Mouse (Mus musculus): ENCODE results near the gene Mxi1. TPM values are rescaled to one million over a fixed set of nuclear protein-coding genes. Genes with fewer than 3 reads are reported as not detected.
"Not testable (repeated sequence)": the region's sequence is repeated elsewhere in the genome, so short reads cannot be mapped to it uniquely, and the experiment has no call there.

The Mxi1 gene
- total RNA-seq, 2 experiments from 2014 or later = 26.1 to 27.1 TPM

DNA sequence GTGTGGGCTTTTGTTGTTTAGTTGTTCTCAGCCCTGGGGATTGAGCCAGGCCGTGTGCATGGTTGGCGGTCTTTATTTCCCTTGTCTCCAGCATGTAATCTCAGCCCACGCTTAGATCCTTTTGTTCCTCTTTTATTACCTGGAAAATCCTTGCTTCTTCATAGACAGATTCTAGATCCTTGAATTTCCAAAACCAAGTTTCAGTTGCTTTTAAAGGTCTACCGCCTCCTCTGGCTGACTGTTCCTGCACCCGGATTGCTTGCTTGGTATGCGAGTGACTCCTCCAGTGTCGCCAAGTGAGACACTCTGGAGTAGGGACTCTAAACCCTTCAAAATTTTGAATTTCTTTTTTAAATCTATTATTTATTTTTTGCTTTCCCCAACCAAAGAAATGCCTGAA is 56.6 kb downstream of the Mxi1 start:
- no peak for DNase-seq

DNA sequence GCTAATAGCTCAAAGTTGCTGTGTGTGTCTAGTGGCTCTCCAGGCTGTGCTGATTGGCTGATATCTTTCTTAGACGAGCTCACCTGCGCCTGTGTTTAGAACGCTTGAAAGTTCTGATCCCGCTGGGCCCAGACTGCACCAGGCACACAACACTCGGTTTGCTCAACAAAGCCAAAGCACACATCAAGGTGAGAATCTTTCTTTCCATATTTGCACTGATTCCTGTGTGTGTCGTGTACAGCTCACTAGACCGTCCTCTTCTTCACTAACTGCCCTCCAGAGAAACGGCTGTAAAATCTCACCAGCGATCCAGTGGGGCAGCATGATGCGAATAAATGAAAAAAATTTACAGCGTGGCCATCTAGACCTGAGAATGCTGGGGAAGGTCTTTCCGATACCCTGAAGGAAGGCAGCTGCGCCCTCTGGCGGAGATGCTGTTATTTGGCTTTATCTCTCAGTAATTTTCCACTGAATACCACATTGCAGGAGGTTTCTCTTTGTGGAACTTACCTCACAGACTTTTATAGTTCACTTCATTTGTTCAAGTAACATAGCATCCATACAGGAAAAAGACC is 59.2 kb downstream of the Mxi1 start:
- DNase-seq = peak; percentile 89

DNA sequence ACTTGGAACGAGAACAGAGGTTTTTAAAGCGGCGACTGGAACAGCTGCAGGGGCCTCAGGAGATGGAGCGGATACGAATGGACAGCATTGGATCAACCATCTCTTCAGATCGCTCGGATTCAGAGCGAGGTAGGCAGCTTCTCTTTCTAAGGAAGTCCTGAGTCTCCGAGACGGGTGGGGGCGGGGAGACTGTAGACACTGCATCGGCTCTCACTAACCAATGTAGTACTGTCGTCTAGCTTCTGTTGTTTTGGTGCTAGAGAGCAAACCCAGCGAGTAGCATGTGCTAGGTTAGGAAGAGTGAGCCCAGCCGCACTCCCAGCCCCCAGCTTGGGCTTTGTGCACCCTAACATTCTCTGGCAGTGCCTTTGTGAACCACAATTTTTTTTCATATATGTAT is 59.9 kb downstream of the Mxi1 start:
- no peak for DNase-seq

DNA sequence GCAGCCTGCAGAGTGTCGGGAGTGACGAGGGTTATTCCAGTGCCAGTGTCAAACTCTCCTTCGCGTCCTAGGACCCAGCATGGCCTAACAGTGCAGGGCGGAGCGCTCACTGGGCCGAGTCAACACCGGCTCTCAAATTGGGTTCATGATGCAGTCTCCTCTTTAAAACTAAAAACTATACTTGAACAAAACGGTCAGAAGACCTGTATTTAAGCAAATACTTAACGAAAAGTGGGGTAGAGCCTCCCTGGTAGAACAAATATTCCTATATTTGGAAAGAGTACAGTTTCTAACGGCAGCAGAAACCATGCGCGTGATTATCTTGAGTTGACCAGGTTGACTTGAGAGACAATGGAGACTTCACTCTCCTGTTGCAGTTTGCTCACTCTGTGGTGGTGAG is 61.3 kb downstream of the Mxi1 start, which contains the start of gene Gm10197:
Gene Gm10197, minus strand, starts transcription at position 101 of the 400 bp plus-strand sequence.
- no peak for DNase-seq

DNA sequence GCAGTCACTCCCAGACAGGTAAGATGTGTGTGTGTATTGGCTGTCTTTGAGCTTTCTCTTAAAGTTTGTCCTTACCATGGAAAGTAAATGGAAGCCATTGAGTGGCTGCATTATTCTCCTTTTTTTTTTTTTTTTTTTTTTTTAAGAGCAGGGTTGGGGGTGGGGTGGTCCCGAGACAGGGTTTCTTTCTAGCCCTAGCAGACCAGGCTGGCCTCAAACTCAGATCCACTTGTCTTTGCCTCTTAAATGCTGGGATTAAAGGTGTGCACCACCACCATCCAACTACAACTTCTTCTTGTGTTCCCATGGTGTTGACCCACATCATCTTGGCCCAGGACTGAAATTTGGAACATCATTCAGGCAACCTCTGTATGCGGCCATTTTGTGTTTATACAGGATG is 63.3 kb downstream of the Mxi1 start:
- no peak for DNase-seq

DNA sequence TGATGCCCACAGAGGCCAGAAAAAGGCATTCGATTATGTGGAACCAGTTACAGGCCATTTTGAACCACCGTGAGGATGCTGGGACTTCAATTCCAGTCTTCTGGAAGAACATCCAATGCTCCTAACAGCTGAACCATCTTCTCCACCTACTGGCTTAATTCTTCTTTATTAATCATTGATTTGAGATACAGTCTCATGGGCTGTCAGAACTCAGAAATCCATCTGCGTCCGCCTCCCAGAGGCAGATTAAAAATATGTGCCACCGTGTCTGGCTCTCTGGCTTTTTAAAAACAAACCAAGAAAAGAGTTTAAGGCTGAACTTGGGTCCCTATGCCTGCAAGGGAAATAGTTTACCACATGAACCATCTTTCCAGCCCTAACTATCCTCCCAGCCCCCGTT is 65.0 kb downstream of the Mxi1 start:
- DNase-seq = no peak

DNA sequence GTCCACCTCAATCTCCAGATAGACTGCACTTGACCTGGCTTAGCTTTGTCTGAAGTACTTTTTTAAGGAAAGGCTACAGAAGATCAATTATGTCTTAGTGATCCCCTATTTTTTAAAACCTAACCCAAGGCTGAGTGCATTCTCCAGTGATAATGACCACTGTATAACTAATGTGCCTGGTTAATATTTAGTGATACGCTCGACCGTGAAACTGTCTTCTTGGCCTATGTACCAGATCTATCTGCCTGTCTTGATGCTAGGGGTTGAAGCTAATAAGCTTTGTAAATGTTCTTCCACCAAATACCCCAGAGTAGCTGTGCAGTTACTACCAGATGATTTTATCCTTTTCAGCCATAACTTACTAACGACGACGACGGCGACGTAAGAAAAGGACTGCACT is 65.5 kb downstream of the Mxi1 start:
- DNase-seq = no peak

DNA sequence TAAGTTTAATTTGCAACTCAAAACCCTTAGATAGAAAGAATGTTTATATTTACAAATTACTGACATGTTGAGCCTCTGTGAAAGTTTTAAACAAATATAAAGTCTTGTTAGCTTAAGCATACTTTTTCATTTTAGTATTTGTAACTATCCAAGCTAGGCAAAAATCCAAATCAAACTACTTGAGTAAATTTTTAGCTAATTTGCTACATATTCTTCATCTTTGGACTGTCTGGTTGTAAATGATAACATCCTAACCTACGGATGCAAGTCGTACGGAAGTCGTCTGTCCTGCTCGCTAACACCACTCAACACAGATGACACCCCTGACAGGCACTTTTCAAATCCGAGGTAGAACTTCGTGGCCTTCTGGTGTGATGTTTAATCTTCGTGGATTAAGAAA is 67.3 kb downstream of the Mxi1 start:
- DNase-seq = no peak

DNA sequence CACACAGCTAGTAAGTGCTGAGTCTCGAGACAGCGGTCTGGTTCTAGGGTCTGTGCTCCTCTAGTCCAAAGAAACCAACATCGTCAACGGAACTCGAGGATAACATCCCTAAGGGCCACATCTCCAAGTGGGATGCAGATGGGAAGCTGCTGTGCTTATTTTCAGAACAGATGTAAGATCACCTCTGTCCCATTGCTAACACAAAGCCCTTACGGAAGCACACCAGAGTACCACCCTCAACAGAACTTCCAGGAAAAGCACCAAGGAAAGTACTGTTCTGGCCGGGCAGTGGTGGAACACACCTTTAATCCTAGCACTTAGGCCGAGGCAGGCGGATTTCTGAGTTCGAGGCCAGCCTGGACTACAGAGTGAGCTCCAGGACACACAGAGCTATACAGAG is 68.1 kb downstream of the Mxi1 start:
- DNase-seq = no peak

DNA sequence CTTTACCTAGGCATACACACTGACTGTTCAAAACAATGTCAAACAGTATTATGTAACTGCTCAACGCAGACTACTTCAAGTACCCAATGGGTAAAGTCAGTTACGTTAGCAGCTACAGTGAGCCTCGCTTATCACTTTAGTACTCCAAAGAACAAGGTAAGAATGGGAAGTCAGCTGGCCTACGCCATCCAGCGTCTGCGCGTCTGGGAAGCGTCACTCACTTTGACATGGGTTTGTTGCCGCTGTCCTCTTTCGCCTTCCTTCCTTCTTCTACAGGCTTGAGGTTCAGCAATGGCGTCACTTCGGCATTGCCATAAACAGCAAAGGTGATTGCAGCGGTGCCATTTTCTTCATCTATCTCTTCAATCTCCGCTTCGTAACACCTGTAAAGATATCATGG is 73.0 kb downstream of the Mxi1 start:
- no peak for DNase-seq

DNA sequence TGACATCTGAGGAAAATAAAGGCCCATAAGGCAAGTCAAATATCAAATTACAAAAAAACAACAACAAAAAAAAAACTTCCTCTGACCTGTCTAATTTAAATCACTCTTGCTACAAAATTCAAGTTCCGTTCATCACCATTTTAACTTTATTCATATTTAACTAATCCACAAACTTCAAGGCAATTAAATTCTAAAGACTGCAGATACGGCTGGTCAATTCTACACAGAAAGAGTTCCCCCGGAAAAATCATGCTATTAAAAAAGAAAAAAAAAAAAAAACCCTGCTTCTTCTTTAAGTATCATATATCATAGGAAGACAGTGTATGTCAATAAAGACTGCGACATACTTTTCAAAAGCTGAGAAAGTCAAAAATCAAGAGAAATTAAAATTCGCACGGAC is 79.1 kb downstream of the Mxi1 start:
- DNase-seq = no peak

DNA sequence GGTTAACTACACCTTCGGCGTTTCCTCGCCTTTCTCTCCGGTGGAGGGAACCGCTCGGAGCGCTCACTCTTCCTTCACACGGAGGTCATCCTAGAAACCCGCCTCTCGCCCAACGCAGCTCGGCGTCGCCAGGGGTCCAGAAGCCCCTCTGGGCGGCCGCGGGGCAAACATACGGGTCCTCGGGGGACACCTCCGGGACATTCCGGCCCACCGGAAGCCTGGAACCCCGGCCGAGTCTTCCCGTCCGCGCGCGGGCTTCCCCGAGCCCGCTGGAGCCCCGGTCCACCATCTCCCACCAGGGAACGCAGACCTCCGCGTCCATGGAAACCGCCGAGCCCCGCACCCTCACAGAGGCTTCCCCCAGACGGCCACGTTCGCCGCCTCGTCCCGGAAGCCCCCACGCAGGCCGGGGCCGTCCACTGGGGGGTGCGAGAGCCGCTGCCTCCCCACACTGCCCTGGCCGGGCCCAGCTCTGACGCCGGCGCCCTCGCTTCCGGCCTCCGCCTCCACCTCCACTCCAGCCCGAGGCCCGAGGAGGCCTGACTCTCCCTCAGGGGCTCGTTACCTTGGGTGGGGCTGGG is 79.6 kb downstream of the Mxi1 start:
- no peak for DNase-seq

DNA sequence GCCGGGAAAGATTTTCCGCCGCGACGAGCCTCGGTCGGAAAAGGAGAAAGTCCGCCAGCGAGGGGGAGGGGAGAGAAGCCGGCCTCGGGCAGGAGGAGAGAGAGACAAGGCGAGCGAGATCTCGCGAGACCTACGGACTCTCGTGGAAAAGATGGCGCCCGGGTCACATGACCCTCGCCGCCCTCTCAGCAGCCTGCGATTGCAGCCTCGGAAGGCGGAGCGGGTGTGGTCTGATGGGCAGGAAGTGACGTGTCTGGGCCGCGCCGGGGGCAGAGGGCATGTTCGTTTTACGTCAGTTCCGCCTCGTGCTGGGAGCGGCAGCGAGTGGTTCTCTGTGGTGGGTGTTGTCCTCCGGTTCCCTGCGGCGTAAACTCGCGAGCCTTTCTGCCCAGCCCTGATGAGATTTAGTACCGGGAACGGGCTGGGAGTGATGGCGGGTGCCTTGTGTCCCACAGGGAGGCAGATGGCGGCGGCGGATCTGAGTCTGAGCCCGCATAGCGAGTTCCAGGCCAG is 80.2 kb downstream of the Mxi1 start, which contains the start of gene Smndc1:
Gene Smndc1, minus strand, starts transcription at position 84 of the 513 bp plus-strand sequence.
- DNase-seq = peak; percentile 99

DNA sequence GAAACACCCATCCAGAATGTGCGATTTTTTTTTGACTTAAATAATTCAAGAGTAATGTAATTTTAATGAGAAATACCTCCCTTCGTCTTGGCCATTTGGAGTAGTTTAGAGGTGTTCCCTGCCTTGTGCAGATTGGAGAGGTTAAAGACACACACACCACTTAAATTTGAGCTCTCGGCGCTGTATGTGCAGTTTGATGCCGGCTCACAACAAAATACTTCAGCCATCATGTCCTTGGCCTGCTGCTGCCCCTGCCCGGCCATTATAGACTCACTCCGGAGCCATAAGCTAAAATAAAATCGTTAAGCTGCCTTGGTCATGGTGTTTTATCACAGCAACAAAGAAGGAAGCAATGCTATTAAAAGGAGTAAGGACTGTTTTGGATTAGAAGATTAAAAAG is 81.1 kb downstream of the Mxi1 start:
- DNase-seq = no peak

DNA sequence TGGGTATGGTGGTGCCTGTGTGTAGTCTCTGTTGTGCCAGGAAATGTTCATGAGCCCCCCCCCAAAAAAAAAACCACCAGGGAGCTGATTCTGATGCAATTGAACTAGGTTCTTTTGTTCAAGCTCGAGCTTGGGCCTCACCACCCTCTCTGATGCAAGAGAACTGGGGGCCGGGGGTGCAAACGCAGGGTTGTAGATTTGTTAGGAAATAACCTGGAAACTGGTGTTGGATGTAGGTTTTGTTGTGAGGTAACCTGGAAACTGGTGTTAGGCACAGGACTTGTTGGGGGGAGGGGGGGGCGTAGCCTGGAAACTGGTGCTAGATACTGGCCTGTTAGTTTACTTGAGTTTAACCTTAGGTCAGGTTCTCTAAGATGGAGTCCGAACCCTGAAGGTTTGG is 81.5 kb downstream of the Mxi1 start:
- no peak for DNase-seq

DNA sequence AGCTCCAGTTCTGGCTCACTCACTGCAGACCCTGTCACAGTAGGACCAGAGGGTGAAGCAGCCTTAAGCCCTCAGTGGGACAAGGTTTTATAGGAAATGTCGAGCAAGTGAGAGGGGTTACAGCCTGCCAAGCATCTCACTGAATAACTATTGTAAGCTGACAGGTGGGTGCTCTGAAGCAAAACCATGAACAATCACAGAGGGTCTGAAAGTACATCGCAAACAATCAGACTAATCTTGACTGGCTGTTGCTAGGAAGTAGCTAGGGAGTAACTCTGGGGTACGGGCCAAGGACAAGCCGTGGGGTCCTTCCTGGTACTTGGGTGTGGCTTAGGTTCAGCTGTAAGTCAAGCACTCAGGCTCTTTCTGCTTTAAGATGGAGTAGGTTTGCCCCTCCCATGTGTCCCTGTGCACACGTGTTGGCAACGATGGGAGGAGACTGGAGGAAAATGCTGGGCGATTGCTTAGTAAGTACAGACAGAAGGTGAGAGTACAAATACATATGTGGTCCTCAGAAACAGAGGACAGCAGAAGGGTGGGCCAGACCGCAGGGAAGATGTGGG is 82.5 kb downstream of the Mxi1 start:
- DNase-seq = no peak

DNA sequence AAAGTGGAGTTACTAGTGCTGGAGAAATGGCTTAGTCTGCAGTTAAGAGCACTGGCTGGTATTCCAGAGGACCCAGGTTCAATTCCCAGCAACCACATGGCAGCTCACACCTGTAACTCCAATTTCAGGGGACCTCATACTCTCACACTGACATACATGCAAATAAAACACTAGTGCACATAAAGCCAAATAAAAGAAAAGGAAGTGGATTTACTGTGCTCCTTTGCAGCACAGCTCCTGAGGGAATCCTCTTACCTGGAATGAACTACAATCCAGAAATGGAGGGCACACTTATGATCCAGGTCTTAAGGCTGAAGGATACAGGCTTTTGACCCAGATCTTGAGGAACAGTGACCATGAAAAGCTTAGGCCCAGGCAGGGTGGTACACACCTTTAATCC is 83.3 kb downstream of the Mxi1 start:
- no peak for DNase-seq

DNA sequence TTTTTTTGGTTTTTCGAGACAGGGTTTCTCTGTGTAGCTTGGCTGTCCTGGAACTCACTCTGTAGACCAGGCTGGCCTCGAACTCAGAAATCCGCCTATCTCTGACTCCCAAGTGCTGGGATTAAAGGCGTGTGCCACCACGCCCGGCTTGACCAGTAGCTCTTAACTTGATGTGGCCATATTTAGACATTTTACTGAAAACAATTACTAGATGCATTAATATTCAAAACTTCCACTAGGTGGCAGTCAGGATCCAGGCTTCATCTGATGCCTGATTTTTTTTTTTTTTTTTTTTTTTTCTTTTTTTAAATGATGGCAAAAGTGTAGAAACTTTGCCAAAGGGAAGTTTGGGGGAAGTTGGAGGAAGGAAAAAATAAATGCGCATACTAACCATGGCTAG is 84.2 kb downstream of the Mxi1 start:
- peak; percentile 48 for DNase-seq

DNA sequence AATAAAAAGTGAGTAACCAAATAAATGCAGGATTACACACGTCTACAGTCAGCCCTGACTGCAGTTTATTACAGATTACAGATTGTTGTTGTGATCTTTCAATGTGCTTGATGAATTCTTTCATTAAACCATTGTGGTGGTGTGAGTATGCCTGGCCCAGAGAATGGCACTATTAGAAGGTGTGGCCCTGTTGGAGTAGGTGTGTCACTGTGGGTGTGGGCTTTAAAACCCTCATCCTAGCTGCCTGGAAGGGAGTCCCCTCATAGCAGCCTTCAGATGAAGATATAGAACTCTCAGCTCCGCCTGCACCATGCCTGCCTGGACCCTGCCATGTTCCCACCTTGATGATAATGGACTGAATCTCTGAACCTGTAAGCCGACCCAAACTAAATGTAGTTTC is 84.6 kb downstream of the Mxi1 start:
- not testable (repeated sequence) for DNase-seq

DNA sequence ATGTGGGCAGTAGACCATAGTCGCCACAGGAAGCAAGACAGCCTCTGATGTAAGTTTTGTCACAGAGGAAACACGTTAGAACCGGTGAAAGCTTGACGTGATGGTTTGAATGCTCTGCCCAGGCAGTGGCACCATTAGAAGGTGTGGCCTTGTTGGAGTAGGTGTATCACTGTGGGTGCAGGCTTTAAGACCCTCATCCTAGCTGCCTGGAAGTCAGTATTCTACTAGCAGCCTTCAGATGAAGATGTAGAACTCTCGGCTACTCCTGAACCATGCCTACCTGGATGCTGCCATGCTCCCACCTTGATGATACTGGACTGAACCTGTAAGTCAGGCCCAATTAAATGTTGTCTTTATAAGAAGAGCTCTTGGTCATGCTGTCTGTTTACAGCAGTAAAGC is 85.5 kb downstream of the Mxi1 start:
- DNase-seq = not testable (repeated sequence)

DNA sequence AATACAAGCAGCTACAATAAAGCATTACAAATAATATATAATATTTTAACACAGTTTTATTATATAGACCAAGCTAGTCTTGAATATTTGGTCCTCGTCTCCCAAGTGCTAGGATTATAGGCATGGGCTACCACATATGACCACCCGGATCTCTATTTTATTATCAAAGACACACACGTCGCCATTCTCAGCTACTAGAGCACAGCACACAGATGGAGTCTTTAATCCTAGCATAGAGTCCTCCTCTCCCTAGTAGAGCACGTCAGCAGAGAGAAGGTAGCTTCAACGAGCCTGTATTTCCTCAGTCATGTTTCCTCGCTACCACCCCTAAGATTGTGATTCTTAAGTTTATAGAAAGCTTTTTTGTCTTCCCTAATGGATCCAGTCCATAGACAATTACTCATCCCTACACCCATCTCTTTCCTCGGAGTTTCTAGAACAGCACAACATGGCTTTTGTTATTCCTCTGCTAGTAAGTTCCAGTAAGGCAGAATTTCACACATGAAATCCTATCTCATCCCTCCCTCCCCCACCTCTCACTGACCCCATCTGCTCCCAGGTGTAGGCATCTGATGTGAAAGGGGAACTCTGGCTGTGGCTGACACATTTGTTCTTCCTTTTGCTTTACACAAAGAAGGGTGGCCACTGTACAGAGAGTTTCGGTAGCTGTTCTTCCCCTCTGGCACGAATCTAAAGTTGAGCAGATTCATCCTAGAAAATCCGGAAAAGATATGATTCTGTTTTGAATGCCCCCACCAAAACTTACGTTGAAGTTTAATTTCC is 87.3 kb downstream of the Mxi1 start:
- DNase-seq = no peak

DNA sequence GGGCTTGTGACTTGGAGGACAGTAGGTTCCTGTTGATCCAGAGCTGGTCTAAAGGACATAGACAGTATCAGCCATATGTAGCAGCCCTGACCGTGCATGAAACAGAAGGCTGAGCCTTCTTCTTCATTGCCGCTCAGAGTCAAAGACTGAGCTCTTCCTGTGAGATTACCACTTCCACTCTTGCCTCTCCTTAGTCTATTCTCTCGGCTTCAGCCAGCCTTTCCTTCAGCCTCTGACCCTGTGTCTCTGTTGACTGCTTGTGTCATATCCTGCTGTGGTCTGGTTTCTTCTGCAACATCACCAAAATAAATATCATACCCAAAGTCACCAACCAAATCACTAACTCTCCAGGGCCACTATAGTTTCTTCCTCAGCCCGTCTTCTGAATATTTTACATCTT is 88.9 kb downstream of the Mxi1 start:
- DNase-seq = no peak

DNA sequence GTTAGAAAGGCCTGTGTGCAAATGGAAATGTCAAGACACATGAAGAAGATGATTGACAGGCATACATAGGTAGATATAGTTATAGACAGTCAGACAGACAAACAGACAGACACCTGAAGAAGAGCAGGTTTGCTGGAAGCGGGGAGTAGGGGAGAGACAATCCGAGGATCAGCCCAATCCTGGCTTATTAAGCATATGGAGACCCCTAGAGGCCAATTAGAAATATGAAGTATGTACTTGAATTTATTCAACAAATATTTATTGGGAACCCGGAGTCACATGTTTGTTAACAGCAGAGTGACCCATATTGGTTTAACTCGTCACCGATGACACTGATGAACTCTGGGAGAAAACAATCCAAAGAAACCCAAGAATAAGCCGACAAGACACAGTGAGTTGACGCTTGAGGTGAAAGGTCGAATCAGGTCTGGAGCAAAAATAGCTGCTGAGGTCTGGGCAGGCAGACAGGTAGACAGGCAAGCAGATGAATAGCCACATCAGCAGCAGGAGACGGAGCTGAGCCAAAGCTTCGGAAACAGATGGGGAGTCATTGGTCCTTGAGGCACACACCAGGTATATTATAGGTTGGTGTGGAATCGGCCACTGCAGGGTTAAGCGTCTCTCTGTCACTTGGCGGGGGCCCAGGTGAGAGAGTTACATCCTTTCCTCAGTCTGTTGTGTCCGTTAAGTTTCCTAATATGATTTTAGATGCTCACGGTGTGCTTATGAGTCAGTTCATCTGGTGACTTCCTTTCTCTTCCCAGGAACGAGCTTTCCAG is 90.2 kb downstream of the Mxi1 start:
- no peak for DNase-seq

Measured in heart, postnatal 4 days (tissue).